Mouse (Mus musculus) bone marrow, adult 2 months (tissue): Measurements from ENCODE around the gene Klhl5.

ENCODE experiments used
- CTCF ChIP-seq: fragments of 200-500 bp; IDR thresholded peaks from 2 replicates; pipeline ENCODE4 v1.5.1; 2011; ENCODE audit warnings: low read length, control low read depth; ENCODE audit not compliant: control insufficient read depth, insufficient read depth
- POLR2A ChIP-seq: fragments of 200-500 bp; IDR thresholded peaks from 2 replicates; pipeline ENCODE4 v1.6.1; 2011; ENCODE audit warnings: low read depth, mild to moderate bottlenecking, control low read depth, low read length, borderline replicate concordance; ENCODE audit not compliant: control insufficient read depth

DNA sequence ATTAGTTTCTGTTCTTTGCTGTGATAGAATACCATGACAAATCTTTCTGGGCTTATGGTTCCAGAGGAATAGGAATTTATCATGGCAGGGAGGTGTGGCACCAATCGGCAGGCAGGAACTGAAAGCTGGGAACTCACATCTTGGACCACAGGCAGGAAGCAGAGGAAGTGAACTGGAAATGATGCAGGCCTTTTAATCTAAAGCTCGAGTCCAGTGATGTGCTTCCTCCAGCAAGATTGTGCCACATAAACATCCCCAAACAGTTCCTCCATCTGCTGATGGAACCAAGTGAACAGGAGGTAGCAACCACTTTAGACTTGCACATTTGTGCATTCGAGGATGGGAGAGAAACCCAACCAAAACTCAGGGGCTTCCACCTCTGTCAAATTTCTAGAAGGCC, 12.6 kb downstream of the Klhl5 start:
- no peak for TF ChIP-seq POLR2A
- no peak for TF ChIP-seq CTCF
